Mouse (Mus musculus) gastrocnemius, adult 18-20 months (tissue): Measurements from ENCODE around the gene Ttc39b. TPM values are rescaled to one million over a fixed set of nuclear protein-coding genes. Genes with fewer than 3 reads are reported as not detected.
A peak's percentile ranks its signal among the peaks of the same experiment; 100 is the strongest.

Source experiments
- DNase-seq: peaks from one replicate; pipeline ENCODE4 v3.0.0; 2021; ENCODE audit warnings: low spot score
- total RNA-seq, 2 experiments: library from RNA; stranded (reverse); gene quantifications; 2 replicates each; pipeline ENCODE4 v1.2.3; 2021

Ttc39b gene
- total RNA-seq, 2 experiments from 2014 or later: 5.0 to 6.0 TPM

DNA sequence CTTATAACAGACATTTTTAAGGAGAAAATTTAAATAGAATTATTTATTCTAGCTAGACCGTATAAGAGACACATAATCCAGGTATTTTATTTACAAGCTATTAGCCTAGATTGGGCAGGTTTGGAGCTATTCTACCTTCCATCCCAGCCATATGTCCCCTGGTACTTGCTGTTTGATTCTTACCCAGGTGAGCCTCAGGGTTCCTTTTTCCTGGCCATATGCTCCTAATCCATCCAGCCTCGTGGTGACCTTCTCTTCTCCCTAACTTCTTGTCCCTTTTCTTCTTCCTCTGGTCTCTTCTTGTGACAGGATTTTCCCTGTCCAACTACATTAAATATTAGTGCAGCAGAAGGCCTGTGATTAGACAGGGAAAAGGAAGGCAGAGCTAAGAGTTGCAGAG, 134.3 kb downstream of the Ttc39b start:
- DNase-seq: no peak

DNA sequence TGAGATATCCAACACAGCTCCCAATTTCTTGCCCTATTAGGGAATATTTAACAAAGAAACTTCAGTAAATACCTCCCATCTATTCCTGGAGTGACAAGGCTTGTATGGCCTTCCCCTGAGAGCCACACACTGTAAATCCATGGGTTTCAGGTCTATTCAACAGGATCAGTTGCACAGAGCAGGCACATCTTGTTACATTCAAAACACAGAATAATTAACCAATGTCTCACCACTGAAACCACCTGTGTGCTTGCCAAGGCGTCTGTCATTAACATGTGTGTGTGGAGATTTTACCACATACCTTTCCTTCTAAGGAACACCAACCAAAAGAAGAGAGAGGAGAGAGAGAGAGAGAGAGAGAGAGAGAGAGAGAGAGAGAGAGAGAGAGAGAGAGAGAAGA, 136.7 kb downstream of the Ttc39b start:
- DNase-seq: no peak

DNA sequence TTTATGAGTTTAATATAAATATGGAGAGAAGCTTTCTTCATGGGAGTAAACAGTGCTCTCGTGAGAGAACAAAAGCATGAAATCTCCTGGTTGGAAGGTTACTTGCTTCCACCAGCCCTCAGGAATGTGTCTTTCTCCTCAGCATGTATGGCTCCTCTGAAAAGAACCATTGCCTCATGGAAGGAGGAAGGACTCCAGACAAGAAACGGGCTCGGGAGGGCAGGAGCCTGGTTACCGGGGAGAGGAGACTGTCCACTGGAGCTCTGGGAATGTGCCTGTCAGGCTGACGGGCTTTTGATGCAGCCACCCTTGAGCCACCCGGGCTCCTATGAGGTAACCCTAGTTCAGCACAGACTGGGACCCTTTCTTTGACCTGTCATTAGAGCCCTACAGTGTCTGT, 137.6 kb downstream of the Ttc39b start:
- DNase-seq: no peak

DNA sequence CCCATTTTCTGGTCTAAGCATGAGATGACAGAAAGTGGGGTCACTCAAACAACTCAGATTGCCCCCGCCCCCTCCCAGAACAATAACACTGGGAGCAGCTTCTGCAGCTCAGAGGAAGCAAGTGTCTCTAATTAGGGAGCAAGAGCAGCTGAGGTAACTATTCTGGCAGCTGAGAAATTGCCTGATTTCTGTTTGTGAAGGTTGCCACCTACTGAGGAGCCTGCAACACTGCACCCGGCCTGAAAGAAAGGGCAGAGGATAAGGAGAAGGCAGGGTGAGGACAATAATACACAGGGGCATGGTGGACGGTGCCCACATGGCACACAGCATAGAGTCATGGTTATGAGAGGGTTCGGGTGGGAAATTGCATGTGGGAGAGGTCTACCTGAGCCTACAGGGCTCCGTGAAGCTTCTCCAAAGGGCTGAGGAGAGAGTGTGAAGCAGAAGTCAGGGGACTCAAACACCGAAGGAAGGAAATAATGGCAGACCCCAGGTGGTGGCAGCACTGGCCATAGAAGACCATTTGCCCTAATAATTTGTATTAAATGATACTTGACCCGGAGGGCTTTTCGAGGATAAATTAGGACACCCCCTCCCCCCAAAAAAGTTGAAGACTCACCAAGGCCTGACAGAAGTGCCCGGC, 140.6 kb downstream of the Ttc39b start:
- DNase-seq: peak; percentile 46

DNA sequence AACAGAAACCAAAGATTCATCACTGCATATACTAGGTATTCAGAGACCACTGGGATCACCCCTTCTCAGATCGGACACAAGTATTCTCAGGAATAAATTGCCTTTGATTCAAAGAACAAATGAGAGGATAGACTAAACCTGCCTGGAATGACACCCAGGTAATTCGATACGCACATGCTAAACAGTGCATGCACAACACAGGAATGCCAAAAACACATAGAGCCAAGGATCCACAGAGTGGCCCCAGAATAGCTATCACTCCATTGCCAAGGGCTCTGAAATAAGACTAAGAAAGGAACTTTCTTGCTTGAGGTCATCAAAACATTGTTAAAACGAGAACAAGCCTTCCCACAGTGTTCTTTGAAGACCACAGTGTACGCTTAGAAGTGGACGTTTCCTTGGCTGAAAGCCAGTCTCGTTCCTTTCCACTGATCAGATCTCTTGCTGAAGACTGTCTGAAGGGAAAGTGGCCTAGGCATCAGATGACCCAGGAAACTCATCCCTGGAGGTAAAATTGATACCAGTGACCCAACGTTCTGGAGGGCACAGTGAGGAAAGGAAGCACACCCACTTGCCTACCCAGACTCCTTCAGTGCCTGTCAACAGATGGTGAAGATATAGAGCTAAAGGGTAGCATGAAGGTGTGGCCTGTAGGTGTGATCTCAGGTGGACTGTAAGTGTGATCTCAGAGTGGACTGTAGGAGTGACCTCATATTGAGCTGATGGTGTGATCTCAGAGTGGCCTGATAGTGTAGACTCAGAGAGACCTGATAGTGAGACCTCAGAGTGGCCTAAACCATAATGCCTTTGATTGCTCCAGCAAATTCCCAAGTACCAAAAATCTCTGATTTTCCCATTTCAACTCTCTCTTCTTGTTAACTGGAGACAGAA, 141.6 kb downstream of the Ttc39b start:
- no peak for DNase-seq

DNA sequence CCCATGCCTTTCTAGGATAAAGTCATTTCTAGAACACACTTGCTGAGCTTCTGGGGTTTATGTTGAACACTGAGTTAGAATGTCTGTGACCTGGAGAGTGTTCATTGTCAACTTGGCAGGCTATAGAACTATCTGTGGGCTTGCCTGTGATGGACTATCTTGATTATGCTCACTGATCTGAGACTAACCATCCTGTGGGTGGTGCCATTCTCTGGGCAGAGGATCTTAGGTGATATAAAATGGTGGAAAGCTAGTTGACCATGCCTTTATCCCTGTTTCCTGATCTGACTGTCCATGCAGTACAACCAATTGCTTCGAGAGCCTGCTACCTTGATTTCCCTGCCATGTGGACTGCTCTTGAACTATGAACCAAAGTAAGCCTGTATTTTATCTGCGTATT, 146.6 kb downstream of the Ttc39b start:
- no peak for DNase-seq

DNA sequence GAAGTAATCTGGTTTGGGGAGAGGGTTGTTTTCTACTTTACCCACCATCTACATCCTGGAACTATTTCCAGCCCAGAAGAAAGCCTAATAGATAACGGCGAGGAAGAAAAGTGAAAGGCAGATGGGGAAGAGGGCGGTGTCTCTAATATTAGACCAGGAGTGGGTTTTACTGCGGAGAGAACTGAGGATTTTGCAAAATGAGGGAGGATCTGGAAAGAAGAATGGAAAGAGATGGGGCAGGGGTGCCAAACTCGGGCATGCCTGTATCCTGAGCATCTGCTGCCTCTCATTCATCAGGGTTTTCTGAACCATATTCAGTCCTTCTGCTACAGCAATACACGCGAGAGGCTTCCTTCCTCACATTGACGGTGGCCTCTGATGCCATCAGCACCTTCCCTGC, 149.1 kb downstream of the Ttc39b start:
- no peak for DNase-seq

DNA sequence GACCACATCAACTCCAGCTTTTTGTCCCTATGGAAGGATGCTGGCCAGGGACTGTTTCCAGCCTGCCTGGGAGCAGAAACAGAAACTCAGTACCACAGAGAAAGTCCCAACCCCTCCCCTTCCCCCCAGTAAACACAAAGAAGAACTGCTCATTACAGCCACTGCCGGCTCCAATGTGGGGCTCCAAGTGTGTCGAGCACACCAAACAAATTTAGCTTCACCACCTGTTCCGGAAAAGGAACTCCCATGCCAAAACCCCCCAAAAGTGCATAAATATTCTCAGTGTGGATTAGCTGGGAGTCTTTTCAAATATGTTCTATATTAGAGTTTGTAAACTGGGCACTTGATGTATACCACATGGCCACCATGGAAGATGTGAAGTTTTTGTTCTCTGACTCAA, 151.8 kb downstream of the Ttc39b start:
- no peak for DNase-seq

DNA sequence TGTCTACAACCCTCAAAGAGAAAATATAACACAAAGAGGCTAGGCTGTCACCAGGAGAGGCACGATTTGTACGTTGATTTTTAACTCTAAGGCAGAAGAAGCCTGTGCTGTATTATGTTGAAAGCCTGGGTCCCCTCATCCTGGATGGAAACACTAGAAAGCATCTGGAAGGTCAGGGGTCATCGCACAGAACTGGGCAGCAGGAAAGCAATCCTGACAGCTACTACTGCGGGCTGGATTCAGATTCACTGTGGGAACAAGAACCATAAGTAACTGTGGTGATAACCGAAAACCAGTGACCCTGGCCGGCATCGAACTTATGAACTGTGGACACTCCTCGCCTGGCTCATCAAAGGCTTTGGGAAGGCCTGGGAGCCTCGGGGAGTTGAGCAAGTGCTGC, 153.3 kb downstream of the Ttc39b start:
- no peak for DNase-seq

Other genes with a start within 250 kb of the Ttc39b start
- gene Snapc3, start 93.5 kb upstream of the Ttc39b start, total RNA-seq: 1 to 10 TPM; 8.3 to 9.2 TPM
- 10 to 100 TPM; 15.8 to 17.2 TPM for gene Psip1, start 162.2 kb upstream of the Ttc39b start, total RNA-seq
- under 1 TPM; 0.52 to 0.94 TPM for gene Ccdc171, start 201.3 kb upstream of the Ttc39b start, total RNA-seq